Mouse (Mus musculus) intestine, embryonic 14.5 days (tissue): ENCODE results near the gene Actn1. TPM values are rescaled to one million over a fixed set of nuclear protein-coding genes. Genes with fewer than 3 reads are reported as not detected.

Experiments
- ATAC-seq: fragments of 200-750 bp; cut with Nextera tagmentation; replicated peaks from 2 replicates; pipeline ENCODE4 v1.8.0; 2017; ENCODE audit warnings: low read depth, moderate number of reproducible peaks, moderate TSS enrichment, moderate library complexity; ENCODE audit not compliant: low FRiP score, low TSS enrichment
- DNase-seq: peaks from one replicate; pipeline ENCODE4 v3.0.0-alpha.2; 2018; ENCODE audit warnings: low spot score
- H3K27ac ChIP-seq: fragments of 300-500 bp; sonication (generic); 2 replicates; pipeline ENCODE4 v1.5.1; 2014; ENCODE audit warnings: low read depth, mild to moderate bottlenecking, control low read depth
- H3K27me3 ChIP-seq: fragments of 300-500 bp; sonication (generic); replicated peaks from 2 replicates; pipeline ENCODE4 v1.6.1; 2014; ENCODE audit warnings: low read length, control low read depth; ENCODE audit not compliant: control insufficient read depth, insufficient read depth
- H3K36me3 ChIP-seq: fragments of 300-500 bp; sonication (generic); 2 replicates; pipeline ENCODE4 v1.6.1; 2014; ENCODE audit warnings: low read length, control low read depth; ENCODE audit not compliant: control insufficient read depth, insufficient read depth
- H3K4me1 ChIP-seq: fragments of 300-500 bp; sonication (generic); replicated peaks from 2 replicates; pipeline ENCODE4 v1.6.1; 2014; ENCODE audit warnings: low read length, control low read depth, mixed read lengths; ENCODE audit not compliant: control insufficient read depth, insufficient read depth
- H3K4me2 ChIP-seq: fragments of 300-500 bp; sonication (generic); 2 replicates; pipeline ENCODE4 v1.6.1; 2014; ENCODE audit warnings: low read length
- H3K4me3 ChIP-seq: fragments of 300-500 bp; sonication (generic); 2 replicates; pipeline ENCODE4 v1.5.1; 2014; ENCODE audit warnings: low read depth, low read length, control low read depth, mixed read lengths
- H3K9ac ChIP-seq: fragments of 300-500 bp; sonication (generic); 2 replicates; pipeline ENCODE4 v1.6.1; 2014; ENCODE audit warnings: mild to moderate bottlenecking, low read length
- H3K9me3 ChIP-seq: fragments of 300-500 bp; sonication (generic); 2 replicates; pipeline ENCODE4 v1.6.1; 2016; ENCODE audit warnings: low read length, control low read depth; ENCODE audit not compliant: control insufficient read depth
- WGBS: fragments of 180-500 bp; shearing (Covaris S2); extraction: QIAGEN DNeasy Blood & Tissue Kit; methylation state at CpG from one replicate; pipeline ENCODE4 v1.1.7; 2014; 5-methylcytosine and 5-hydroxymethylcytosine counted together
- polyA plus RNA-seq: library from polyadenylated mRNA; unstranded; fragments of >200 nt; fragmentation: Nextera tagmentation; extraction: Ambion mirVana; gene quantifications from 2 replicates; pipeline ENCODE4 v1.2.1, GENCODE M21; 2014

Actn1 gene
- polyA plus RNA-seq, 1 experiment from 2014 or later: 68.6 TPM

DNA sequence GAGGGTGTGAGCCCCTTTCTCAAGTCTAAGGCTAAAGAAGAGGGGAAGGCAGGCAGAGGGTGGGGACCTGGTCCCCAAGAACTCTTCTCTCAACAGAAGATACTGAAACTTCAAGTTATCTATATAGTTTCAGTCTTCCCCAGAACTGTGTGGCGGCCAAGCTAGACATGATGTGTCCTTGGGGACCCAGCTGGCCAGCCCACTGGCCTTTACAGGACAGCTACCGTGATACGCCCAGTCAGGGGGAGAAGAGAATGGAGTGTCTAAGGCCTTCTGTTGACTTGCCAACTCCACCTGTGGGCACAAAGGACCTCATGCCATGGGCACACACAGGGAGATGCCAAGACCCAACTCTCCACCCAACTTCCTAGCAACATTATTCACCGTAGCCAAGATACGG, 31.8 kb downstream of the Actn1 start:
- Histone ChIP-seq H3K36me3 (no peaks in the 10 kb centered on the region), H3K4me3 (no peak overlapping the region), H3K9ac (no peak overlapping the region), H3K4me2 (no peak overlapping the region), H3K27me3 (no peaks in the 10 kb centered on the region), H3K27ac (peak overlapping the region; percentile 90; the same call in 1 of the 2 replicates), H3K4me1 (peaks cover 81% of the 10 kb centered on the region), H3K9me3 (no peaks in the 10 kb centered on the region)
- DNase-seq (no peak), ATAC-seq (no peak)
- WGBS: 87% methylated on average over 5 of the region's 5 CpGs

DNA sequence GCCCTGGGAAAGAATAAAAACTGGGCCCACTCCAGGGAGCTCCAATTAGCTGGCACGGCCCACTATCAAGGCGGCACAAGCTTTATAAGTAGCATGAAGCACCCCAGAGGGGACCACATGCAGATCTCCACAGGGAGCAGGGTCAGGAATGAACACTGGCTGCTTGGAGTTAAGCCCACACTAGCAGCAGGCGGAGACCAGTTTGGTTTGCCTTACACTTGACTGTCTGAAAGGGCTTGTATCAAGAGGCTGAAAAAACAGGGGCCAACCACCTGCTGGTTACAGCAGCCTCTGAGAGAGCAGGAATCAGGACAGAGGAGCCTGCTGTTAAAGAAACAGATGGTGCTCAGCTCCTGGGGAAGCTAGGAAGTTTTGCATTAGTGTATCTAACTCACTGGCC, 32.3 kb downstream of the Actn1 start:
- 50% methylated on average over 3 of the region's 3 CpGs for WGBS
- DNase-seq: no peak
- no peaks in the 10 kb centered on the region for H3K36me3 ChIP-seq
- no peak for ATAC-seq
- no peaks in the 10 kb centered on the region for H3K27me3 ChIP-seq
- no peaks in the 10 kb centered on the region for H3K9me3 ChIP-seq
- peak overlapping the region; percentile 90 for H3K27ac ChIP-seq
- peaks cover 83% of the 10 kb centered on the region for H3K4me1 ChIP-seq
- no peak overlapping the region for H3K4me3 ChIP-seq
- H3K9ac ChIP-seq: no peak overlapping the region
- H3K4me2 ChIP-seq: no peak overlapping the region

- no peak overlapping the region for H3K9ac ChIP-seq
- no peak overlapping the region for H3K4me2 ChIP-seq
- H3K27me3 ChIP-seq: no peaks in the 10 kb centered on the region
- H3K27ac ChIP-seq: no peak overlapping the region
- ATAC-seq: no peak
- DNase-seq: no peak
- H3K4me3 ChIP-seq: no peak overlapping the region
- H3K9me3 ChIP-seq: no peaks in the 10 kb centered on the region
- no peaks in the 10 kb centered on the region for H3K36me3 ChIP-seq
- peaks cover 73% of the 10 kb centered on the region for H3K4me1 ChIP-seq
- 63% methylated on average over 2 of the region's 2 CpGs for WGBS
Measured at GRCm38 (mm10) chr12:80226101-80226500, 34.1 kb downstream of the Actn1 start.

DNA sequence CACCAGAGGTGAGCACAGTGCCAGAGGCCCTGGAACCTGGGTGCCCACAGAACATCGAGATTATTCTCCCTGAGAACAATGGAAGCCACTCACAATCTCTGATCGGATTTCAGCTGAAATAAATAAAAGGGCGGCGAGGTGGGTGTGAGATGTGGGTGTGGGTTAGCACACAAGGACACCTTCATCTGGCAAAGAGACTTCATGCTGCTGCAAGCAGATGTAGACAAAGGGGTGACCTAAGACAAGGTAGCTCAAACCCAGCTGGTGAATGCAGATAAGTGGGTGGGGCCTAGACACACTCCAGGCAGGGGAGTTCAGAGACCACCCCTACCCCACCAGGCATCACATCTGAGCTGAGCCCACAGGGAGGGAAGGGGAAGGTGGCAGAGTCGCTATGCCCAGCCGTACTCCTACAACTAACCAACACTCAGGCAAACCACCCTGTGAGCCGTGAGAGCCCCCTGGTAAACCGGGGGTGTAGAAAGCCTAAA, 35.9 kb downstream of the Actn1 start:
- 57% methylated on average over 8 of the region's 8 CpGs for WGBS
- H3K4me1 ChIP-seq: peaks cover 67% of the 10 kb centered on the region
- no peak overlapping the region for H3K9ac ChIP-seq
- no peak overlapping the region for H3K4me3 ChIP-seq
- no peak overlapping the region for H3K4me2 ChIP-seq
- no peak for DNase-seq
- H3K27me3 ChIP-seq: no peaks in the 10 kb centered on the region
- H3K27ac ChIP-seq: no peak overlapping the region; the same call in 1 of the 2 replicates
- no peak for ATAC-seq
- H3K36me3 ChIP-seq: 0 out of 2 replicates have a peak, but pooled peaks cover 2% of the 10 kb centered on the region
- H3K9me3 ChIP-seq: no peaks in the 10 kb centered on the region

DNA sequence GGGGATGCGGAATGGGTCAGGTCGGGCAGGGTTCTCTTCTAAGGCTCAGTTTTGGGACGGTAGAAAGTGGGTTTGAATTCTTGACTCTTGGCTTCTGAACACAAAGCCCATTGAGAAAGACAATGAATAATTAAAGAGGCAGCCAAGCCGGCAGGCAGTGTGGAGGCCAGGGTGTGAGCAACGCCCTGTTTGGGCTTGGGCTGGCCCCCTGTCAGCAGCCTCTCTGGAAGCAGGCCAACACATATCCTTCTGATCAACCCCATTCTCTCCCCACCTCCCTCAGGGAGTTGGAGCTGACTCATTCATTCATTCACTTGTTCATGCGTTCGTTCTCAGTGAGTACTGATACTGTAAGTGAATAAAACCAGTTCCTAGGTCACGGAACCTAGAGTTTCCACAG, 36.7 kb downstream of the Actn1 start:
- 0 out of 2 replicates have a peak, but pooled peaks cover 2% of the 10 kb centered on the region for H3K36me3 ChIP-seq
- peaks cover 67% of the 10 kb centered on the region for H3K4me1 ChIP-seq
- H3K27me3 ChIP-seq: no peaks in the 10 kb centered on the region
- no peak overlapping the region for H3K9ac ChIP-seq
- WGBS: 45% methylated on average over 8 of the region's 8 CpGs
- H3K4me2 ChIP-seq: peak overlapping the region; percentile 9; the same call in 1 of the 2 replicates
- DNase-seq (no peak), ATAC-seq (no peak)
- no peak overlapping the region for H3K4me3 ChIP-seq
- no peak overlapping the region for H3K27ac ChIP-seq
- no peaks in the 10 kb centered on the region for H3K9me3 ChIP-seq

DNA sequence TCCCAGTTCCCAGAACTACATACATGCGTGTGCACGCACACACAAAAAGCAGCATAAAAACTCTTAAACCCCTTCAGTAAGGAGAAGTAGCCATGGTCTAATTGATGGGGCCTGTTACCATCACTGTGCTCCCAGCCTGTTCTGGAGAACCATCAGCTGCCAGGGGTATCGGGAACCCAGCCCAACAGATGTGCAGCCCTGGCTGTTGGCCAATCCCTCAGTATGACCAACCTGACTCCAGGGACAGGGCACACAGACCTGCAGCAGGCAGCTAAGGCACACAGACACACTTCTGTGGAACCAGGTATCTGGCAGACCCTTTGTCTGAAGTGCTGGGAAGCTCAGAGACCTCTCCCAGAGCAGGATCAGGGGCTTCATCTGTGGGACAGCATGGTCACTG, 37.7 kb downstream of the Actn1 start:
- H3K27me3 ChIP-seq: no peaks in the 10 kb centered on the region
- H3K36me3 ChIP-seq: 0 out of 2 replicates have a peak, but pooled peaks cover 2% of the 10 kb centered on the region
- no peak overlapping the region for H3K9ac ChIP-seq
- DNase-seq: no peak
- H3K4me3 ChIP-seq: no peak overlapping the region
- ATAC-seq: no peak
- H3K27ac ChIP-seq: no peak overlapping the region
- no peak overlapping the region for H3K4me2 ChIP-seq
- peaks cover 67% of the 10 kb centered on the region for H3K4me1 ChIP-seq
- no peaks in the 10 kb centered on the region for H3K9me3 ChIP-seq
- WGBS: 86% methylated on average over 3 of the region's 3 CpGs

- Histone ChIP-seq H3K36me3 (0 out of 2 replicates have a peak, but pooled peaks cover 2% of the 10 kb centered on the region), H3K9ac (no peak overlapping the region), H3K4me2 (no peak overlapping the region), H3K27ac (peak overlapping the region; percentile 57; the same call in 1 of the 2 replicates), H3K4me3 (no peak overlapping the region), H3K9me3 (no peaks in the 10 kb centered on the region), H3K4me1 (peaks cover 78% of the 10 kb centered on the region), H3K27me3 (no peaks in the 10 kb centered on the region)
- DNase-seq (no peak), ATAC-seq (no peak)
- 65% methylated on average over 14 of the region's 14 CpGs for WGBS
Measured at GRCm38 (mm10) chr12:80220260-80221038, 39.7 kb downstream of the Actn1 start.

GRCm38 (mm10) chr12:80218784-80219183, 41.4 kb downstream of the Actn1 start:
- Histone ChIP-seq H3K9me3 (no peaks in the 10 kb centered on the region), H3K9ac (no peak overlapping the region), H3K36me3 (0 out of 2 replicates have a peak, but pooled peaks cover 5% of the 10 kb centered on the region), H3K27ac (peak overlapping the region; percentile 77), H3K4me3 (no peak overlapping the region), H3K4me2 (0 out of 2 replicates have a peak overlapping the region, but pooled peaks have one; percentile 16), H3K4me1 (peaks cover 74% of the 10 kb centered on the region), H3K27me3 (no peaks in the 10 kb centered on the region)
- ATAC-seq: 0 out of 2 replicates have a peak, but pooled peaks have one; percentile 48
- 54% methylated on average over 3 of the region's 3 CpGs for WGBS
- DNase-seq: no peak
